Mouse (Mus musculus): ENCODE data around the gene Ccl5.

DNA sequence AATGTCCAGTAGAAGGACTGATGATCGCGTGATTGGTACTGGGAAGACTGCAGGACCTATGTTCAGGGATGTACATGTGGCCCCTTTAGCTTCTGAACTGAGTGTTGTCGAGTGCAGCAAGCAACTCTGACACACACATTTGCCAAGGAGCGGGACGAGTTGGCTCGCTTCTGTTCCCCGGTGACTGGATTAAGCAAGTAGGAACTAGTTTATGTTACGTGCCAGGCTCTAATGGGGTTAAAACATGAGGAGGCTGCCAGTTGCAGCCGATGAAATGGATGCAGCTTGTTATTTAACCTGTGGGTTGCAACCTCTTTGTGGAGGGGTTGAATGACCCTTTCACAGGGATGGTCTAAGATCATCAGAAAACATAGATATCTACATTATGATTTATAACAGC lies 37.7 kb upstream of the Ccl5 start:
- no peak for TF ChIP-seq CTCF (IDR thresholded peaks at IDR 0.05; ENCODE audit: extremely low read depth, insufficient read depth, insufficient read length, insufficient replicate concordance)
- TF ChIP-seq POLR2A (IDR thresholded peaks at IDR 0.05; ENCODE audit: low read depth, low read length) = no peak
